Mouse (Mus musculus) urinary bladder, postnatal 10 days (tissue): ENCODE data around the gene Snap47.
"Not testable (repeated sequence)": the region's sequence is repeated elsewhere in the genome, so short reads cannot be mapped to it uniquely, and the experiment has no call there.

ENCODE experiments used
- DNase-seq: peaks from one replicate; pipeline ENCODE4 v3.0.0; 2022; ENCODE audit warnings: low spot score

Gene Snap47

DNA sequence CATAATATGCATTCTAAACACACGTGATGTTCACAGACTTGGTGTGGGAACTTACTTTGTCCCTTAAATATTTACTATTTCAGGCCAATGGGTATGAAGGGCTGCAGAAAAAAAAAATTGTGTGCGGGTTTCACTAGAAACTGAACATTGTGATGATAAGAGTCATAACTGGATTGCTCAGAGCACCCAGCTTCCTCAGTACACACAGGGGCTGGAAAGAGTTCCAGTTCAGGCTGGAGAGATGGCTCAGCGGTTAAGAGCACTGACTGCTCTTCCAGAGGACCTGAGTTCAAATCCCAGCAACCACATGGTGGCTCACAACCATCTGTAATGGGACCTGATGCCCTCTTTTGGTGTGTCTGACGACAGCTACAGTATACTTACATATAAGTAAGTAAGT is 83.0 kb downstream of the Snap47 start:
- not testable (repeated sequence) for DNase-seq

DNA sequence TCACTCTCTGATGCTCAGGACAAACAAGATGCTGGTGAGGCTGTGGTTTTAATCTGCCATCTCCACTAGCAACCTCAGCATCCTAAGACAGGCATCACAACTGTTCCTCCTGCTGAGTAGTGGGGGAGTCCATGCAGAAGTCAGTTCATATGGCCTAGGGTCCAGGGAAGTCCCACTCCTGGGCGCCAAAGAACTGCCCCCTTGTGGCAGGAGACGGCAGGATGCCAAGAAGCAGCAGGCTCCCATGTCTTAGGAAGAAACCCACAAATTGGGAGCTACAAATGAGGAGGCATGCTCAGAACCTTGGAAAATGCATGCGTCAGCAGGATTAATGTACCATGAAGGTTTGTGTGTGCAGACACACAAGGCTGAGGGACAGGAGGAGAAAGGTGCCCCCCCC is 84.4 kb downstream of the Snap47 start:
- no peak for DNase-seq

DNA sequence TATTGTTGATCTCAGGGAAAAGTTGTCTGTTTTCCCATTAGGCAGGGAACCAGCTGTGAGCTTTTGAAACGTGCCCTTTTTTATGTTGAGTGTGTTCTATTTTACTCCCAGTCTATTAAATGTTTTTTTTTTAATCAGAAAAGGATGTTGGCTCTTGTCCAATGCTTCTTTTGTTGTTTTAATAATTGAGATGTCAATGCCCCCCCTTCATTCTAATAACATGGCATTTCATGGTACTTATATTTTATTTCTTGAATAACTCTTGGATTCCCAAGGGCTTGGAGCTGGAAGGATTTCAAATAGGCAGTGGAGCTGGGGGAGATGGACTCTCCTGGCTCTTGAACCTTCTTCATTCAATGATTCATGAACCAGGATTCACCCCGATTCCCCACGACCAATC is 85.0 kb downstream of the Snap47 start:
- DNase-seq = no peak

DNA sequence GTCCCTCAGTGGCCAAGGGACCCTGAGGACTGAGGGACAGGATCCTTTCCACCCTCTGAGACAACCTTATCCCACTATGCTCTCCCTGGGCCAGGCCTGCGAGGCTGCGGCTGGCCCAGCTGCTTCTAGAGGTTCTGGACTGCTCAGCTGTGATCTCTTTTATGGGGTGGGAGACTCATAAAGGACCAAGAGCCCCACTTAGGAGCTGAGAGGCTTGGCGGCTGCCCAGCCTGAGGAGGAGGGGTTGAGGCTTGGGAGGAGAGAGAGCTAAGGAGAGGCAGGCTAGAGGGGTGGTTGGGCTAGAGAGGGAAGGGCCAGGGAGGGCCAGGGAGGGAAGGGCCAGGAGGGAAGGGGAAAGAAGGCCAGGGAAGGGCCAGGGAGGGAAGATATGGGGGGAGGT is 86.6 kb downstream of the Snap47 start:
- DNase-seq = no peak

DNA sequence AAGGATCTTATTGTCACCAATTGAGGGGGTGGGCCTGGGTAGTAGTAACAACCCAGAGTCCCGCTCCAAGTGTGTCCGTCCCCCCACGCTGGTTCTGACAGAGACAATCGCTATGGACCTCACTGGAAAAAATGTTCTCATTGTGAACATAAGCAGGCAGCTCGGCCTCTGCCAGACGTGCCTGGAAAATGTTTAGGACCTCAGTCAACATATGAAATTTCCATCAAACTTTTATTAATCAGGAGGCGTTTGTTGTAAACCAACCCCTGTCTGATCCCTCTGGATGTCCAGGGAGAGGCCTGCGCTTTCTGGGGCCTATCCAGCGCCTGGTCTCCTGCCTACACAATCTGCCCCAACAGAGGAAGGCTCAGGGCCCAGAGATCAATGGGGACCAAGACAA is 87.0 kb downstream of the Snap47 start:
- DNase-seq = no peak

DNA sequence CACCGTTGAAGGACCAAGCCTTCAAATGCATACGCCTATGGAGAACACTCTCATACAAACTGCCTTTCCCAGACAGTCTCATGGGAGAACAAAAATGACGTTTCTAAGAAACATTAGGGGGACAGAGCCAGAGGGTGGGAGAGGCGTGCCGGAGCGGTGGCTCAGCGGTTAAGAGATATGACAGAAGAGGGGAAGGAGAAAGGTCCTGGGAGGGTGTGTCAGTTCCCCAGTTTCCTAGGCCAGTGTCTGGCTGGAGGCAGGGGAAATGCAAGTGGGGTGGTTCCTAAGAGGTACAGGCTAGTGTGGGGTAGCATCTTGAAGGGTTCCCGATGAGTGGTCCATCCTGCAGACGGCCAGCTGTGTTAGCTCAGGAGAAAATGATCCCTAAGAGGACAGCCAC is 89.7 kb downstream of the Snap47 start:
- no peak for DNase-seq
